Mouse (Mus musculus): Measurements from ENCODE around the gene Dab2ip. TPM values are rescaled to one million over a fixed set of nuclear protein-coding genes. Genes with fewer than 3 reads are reported as not detected.

Dab2ip gene
- polyA plus RNA-seq, 1 experiment from 2014 or later: 19.7 TPM

- DNase-seq (ENCODE audit: low spot score): peak; percentile 47
- Histone ChIP-seq H3K36me3 (no peaks in the 10 kb centered on the region), H3K4me1 (peaks cover 98% of the 10 kb centered on the region), H3K27me3 (ENCODE audit: low read depth, poor library complexity, severe bottlenecking) (peaks cover 19% of the 10 kb centered on the region; the same call in 1 of the 2 replicates), H3K4me3 (peak overlapping the region; percentile 36), H3K27ac (replicated peaks) (peak overlapping the region; percentile 67), H3K9me3 (replicated peaks) (no peaks in the 10 kb centered on the region)
- WGBS: 3% methylated on average over 11 of the region's 11 CpGs
Measured at GRCm38 (mm10) chr2:35610168-35610951, 52.3 kb downstream of the Dab2ip start.

- H3K4me1 ChIP-seq: peaks cover 98% of the 10 kb centered on the region
- no peaks in the 10 kb centered on the region for H3K36me3 ChIP-seq
- H3K27ac ChIP-seq (replicated peaks): peak overlapping the region; percentile 67
- H3K27me3 ChIP-seq (ENCODE audit: low read depth, poor library complexity, severe bottlenecking): peaks cover 16% of the 10 kb centered on the region; the same call in 1 of the 2 replicates
- DNase-seq (ENCODE audit: low spot score): no peak
- H3K4me3 ChIP-seq: no peak overlapping the region
- 78% methylated on average over 7 of the region's 7 CpGs for whole genome bisulfite sequencing
- no peaks in the 10 kb centered on the region for H3K9me3 ChIP-seq (replicated peaks)
Measured at GRCm38 (mm10) chr2:35610976-35611375, 52.9 kb downstream of the Dab2ip start.

- DNase-seq (ENCODE audit: low spot score): no peak
- Histone ChIP-seq H3K4me3 (no peak overlapping the region), H3K27me3 (ENCODE audit: low read depth, poor library complexity, severe bottlenecking) (peaks cover 14% of the 10 kb centered on the region; the same call in 1 of the 2 replicates), H3K4me1 (peaks cover 97% of the 10 kb centered on the region), H3K36me3 (no peaks in the 10 kb centered on the region), H3K9me3 (replicated peaks) (no peaks in the 10 kb centered on the region), H3K27ac (replicated peaks) (peak overlapping the region; percentile 49; the same call in 1 of the 2 replicates)
- WGBS: 87% methylated on average over 4 of the region's 4 CpGs
Measured at GRCm38 (mm10) chr2:35611645-35612044, 53.6 kb downstream of the Dab2ip start.

GRCm38 (mm10) chr2:35612297-35612696 is 54.2 kb downstream of the Dab2ip start:
- Histone ChIP-seq H3K27me3 (ENCODE audit: low read depth, poor library complexity, severe bottlenecking) (peaks cover 14% of the 10 kb centered on the region; the same call in 1 of the 2 replicates), H3K9me3 (replicated peaks) (no peaks in the 10 kb centered on the region), H3K27ac (replicated peaks) (peak overlapping the region; percentile 49), H3K36me3 (no peaks in the 10 kb centered on the region), H3K4me3 (no peak overlapping the region), H3K4me1 (peaks cover 92% of the 10 kb centered on the region)
- DNase-seq (ENCODE audit: low spot score): no peak
- WGBS: 89% methylated on average over 7 of the region's 7 CpGs

- Histone ChIP-seq H3K27me3 (ENCODE audit: low read depth, poor library complexity, severe bottlenecking) (peaks cover 14% of the 10 kb centered on the region; the same call in 1 of the 2 replicates), H3K4me3 (no peak overlapping the region), H3K4me1 (peaks cover 85% of the 10 kb centered on the region), H3K9me3 (replicated peaks) (no peaks in the 10 kb centered on the region), H3K36me3 (no peaks in the 10 kb centered on the region), H3K27ac (replicated peaks) (peak overlapping the region; percentile 57; the same call in 1 of the 2 replicates)
- 46% methylated on average over 3 of the region's 3 CpGs for WGBS
- no peak for DNase-seq (ENCODE audit: low spot score)
Measured at GRCm38 (mm10) chr2:35613946-35614353, 55.9 kb downstream of the Dab2ip start.

GRCm38 (mm10) chr2:35614411-35614810 is 56.3 kb downstream of the Dab2ip start:
- H3K27ac ChIP-seq (replicated peaks): peak overlapping the region; percentile 57; the same call in 1 of the 2 replicates

GRCm38 (mm10) chr2:35615366-35615765 is 57.3 kb downstream of the Dab2ip start:
- no peaks in the 10 kb centered on the region for H3K36me3 ChIP-seq
- H3K4me1 ChIP-seq: peaks cover 85% of the 10 kb centered on the region
- WGBS: 72% methylated on average over 4 of the region's 4 CpGs
- DNase-seq (ENCODE audit: low spot score): no peak
- peaks cover 14% of the 10 kb centered on the region; the same call in 1 of the 2 replicates for H3K27me3 ChIP-seq (ENCODE audit: low read depth, poor library complexity, severe bottlenecking)
- no peaks in the 10 kb centered on the region for H3K9me3 ChIP-seq (replicated peaks)
- H3K27ac ChIP-seq (replicated peaks): peak overlapping the region; percentile 42; the same call in 1 of the 2 replicates
- no peak overlapping the region for H3K4me3 ChIP-seq

More at GRCm38 (mm10) chr2:35614411-35614810, 56.3 kb downstream of the Dab2ip start:
- no peak for DNase-seq (ENCODE audit: low spot score)
- 67% methylated on average over 3 of the region's 3 CpGs for WGBS
- no peaks in the 10 kb centered on the region for H3K9me3 ChIP-seq (replicated peaks)
- H3K36me3 ChIP-seq: no peaks in the 10 kb centered on the region
- peaks cover 14% of the 10 kb centered on the region; the same call in 1 of the 2 replicates for H3K27me3 ChIP-seq (ENCODE audit: low read depth, poor library complexity, severe bottlenecking)
- peaks cover 85% of the 10 kb centered on the region for H3K4me1 ChIP-seq
- H3K4me3 ChIP-seq: no peak overlapping the region

- DNase-seq (ENCODE audit: low spot score): no peak
- Histone ChIP-seq H3K4me3 (no peak overlapping the region), H3K4me1 (peaks cover 85% of the 10 kb centered on the region), H3K27ac (replicated peaks) (peak overlapping the region; percentile 42; the same call in 1 of the 2 replicates), H3K27me3 (ENCODE audit: low read depth, poor library complexity, severe bottlenecking) (peaks cover 11% of the 10 kb centered on the region; the same call in 1 of the 2 replicates), H3K9me3 (replicated peaks) (no peaks in the 10 kb centered on the region), H3K36me3 (no peaks in the 10 kb centered on the region)
- 52% methylated on average over 2 of the region's 2 CpGs for WGBS
Measured at GRCm38 (mm10) chr2:35615977-35616376, 57.9 kb downstream of the Dab2ip start.

GRCm38 (mm10) chr2:35616891-35617658 is 59.0 kb downstream of the Dab2ip start:
- Histone ChIP-seq H3K4me1 (peaks cover 85% of the 10 kb centered on the region), H3K27me3 (ENCODE audit: low read depth, poor library complexity, severe bottlenecking) (peaks cover 12% of the 10 kb centered on the region; the same call in 1 of the 2 replicates), H3K4me3 (no peak overlapping the region), H3K27ac (replicated peaks) (no peak overlapping the region), H3K36me3 (no peaks in the 10 kb centered on the region), H3K9me3 (replicated peaks) (no peaks in the 10 kb centered on the region)
- DNase-seq (ENCODE audit: low spot score): no peak
- WGBS: 77% methylated on average over 6 of the region's 6 CpGs

- Histone ChIP-seq H3K4me3 (no peak overlapping the region), H3K27me3 (ENCODE audit: low read depth, poor library complexity, severe bottlenecking) (peaks cover 6% of the 10 kb centered on the region; the same call in 1 of the 2 replicates), H3K9me3 (replicated peaks) (no peaks in the 10 kb centered on the region), H3K4me1 (peaks cover 87% of the 10 kb centered on the region), H3K27ac (replicated peaks) (peak overlapping the region; percentile 83), H3K36me3 (no peaks in the 10 kb centered on the region)
- 78% methylated on average over 7 of the region's 7 CpGs for WGBS
- DNase-seq (ENCODE audit: low spot score): no peak
Measured at GRCm38 (mm10) chr2:35618981-35619380, 60.9 kb downstream of the Dab2ip start.

GRCm38 (mm10) chr2:35619532-35619931 is 61.5 kb downstream of the Dab2ip start:
- peaks cover 87% of the 10 kb centered on the region for H3K4me1 ChIP-seq
- H3K27ac ChIP-seq (replicated peaks): peak overlapping the region; percentile 83
- no peaks in the 10 kb centered on the region for H3K9me3 ChIP-seq (replicated peaks)
- H3K36me3 ChIP-seq: no peaks in the 10 kb centered on the region
- H3K4me3 ChIP-seq: peak overlapping the region; percentile 44
- H3K27me3 ChIP-seq (ENCODE audit: low read depth, poor library complexity, severe bottlenecking): peaks cover 6% of the 10 kb centered on the region; the same call in 1 of the 2 replicates
- no peak for DNase-seq (ENCODE audit: low spot score)
- WGBS: 49% methylated on average over 2 of the region's 2 CpGs

GRCm38 (mm10) chr2:35620364-35621224 is 62.5 kb downstream of the Dab2ip start:
- peak overlapping the region; percentile 83 for H3K27ac ChIP-seq (replicated peaks)
- WGBS: 27% methylated on average over 7 of the region's 7 CpGs
- peaks cover 6% of the 10 kb centered on the region; the same call in 1 of the 2 replicates for H3K27me3 ChIP-seq (ENCODE audit: low read depth, poor library complexity, severe bottlenecking)
- peak overlapping the region; percentile 44 for H3K4me3 ChIP-seq
- H3K36me3 ChIP-seq: peaks cover 5% of the 10 kb centered on the region; the same call in 1 of the 2 replicates
- no peaks in the 10 kb centered on the region for H3K9me3 ChIP-seq (replicated peaks)
- H3K4me1 ChIP-seq: peaks cover 87% of the 10 kb centered on the region
- peak; percentile 57 for DNase-seq (ENCODE audit: low spot score)

Measured in midbrain, embryonic 10.5 days (tissue).